Mouse (Mus musculus) macrophage (primary cell): ENCODE measurements around the gene Osbpl2. TPM values are rescaled to one million over a fixed set of nuclear protein-coding genes. Genes with fewer than 3 reads are reported as not detected.

ENCODE experiments used
- polyA plus RNA-seq: library from polyadenylated mRNA; stranded (reverse); fragments of 250-400 nt; gene quantifications from 3 replicates; pipeline ENCODE4 v1.2.4, GENCODE M21; 2018; ENCODE audit warnings: inconsistent platforms

Gene Osbpl2
- polyA plus RNA-seq, 1 experiment from 2014 or later, result 41.4 TPM

Other genes starting within 250 kb of the Osbpl2 start
- 10.4 to 14.0 TPM (median 11.8 TPM) in 3 replicates for gene Taf4, start 142.7 kb upstream of the Osbpl2 start, polyA plus RNA-seq
- 13.6 to 45.7 TPM (median 15.5 TPM) in 3 replicates for gene Lsm14b, start 94.3 kb upstream of the Osbpl2 start, polyA plus RNA-seq
- 143 to 206 TPM (median 153 TPM) in 3 replicates for gene Psma7, start 76.9 kb upstream of the Osbpl2 start, polyA plus RNA-seq
- gene Ss18l1, start 76.8 kb upstream of the Osbpl2 start, polyA plus RNA-seq, result 2.0 to 3.1 TPM (median 2.5 TPM) in 3 replicates
- 3.7 to 10.9 TPM (median 9.9 TPM) in 3 replicates for gene Mtg2, start 48.7 kb upstream of the Osbpl2 start, polyA plus RNA-seq
- not detected in 3 replicates for gene Hrh3, start 14.8 kb upstream of the Osbpl2 start, polyA plus RNA-seq
- 52.2 to 95.7 TPM (median 55.8 TPM) in 3 replicates for gene Adrm1, start 52.2 kb downstream of the Osbpl2 start, polyA plus RNA-seq
- gene Lama5, start 106.6 kb downstream of the Osbpl2 start, polyA plus RNA-seq, result not detected in 3 replicates
- gene Rps21, start 138.1 kb downstream of the Osbpl2 start, polyA plus RNA-seq, result 350 to 1,718 TPM (median 1,499 TPM) in 3 replicates
- gene Cables2, start 154.2 kb downstream of the Osbpl2 start, polyA plus RNA-seq, result 5.9 to 8.4 TPM (median 6.4 TPM) in 3 replicates
- not detected in 3 replicates for gene Rbbp8nl, start 170.6 kb downstream of the Osbpl2 start, polyA plus RNA-seq
- not detected in 3 replicates for gene Gata5, start 215.4 kb downstream of the Osbpl2 start, polyA plus RNA-seq